Mouse (Mus musculus): ENCODE measurements at regions not wholly inside any gene's neighbourhood (a gene's known extent, or its start where the extent isn't known, plus 50 kb on each side); places are given as distances from the start of the nearest gene placed in this dataset.

DNA sequence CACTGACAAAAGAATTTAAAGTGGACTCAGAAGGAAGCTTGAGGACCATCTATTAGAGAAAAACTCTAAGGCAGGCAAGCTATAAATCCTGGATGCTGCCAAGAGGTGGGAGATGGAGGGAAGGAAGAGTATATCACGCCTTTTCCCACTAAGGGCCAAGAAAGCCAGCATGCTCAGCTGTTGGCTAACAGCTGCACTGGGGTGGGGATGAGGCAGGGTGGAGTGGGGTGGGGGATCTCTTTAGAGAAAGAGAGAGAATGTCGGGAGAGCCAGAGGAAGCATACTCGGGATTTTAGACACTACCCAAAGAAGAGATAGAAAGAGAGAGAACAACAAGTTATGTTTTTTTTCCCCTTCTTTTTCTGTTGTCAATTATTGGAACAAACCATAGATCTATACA, 115.2 kb upstream of the Shb start:
- TF ChIP-seq CTCF (IDR thresholded peaks at IDR 0.05; ENCODE audit: extremely low read depth, insufficient read depth, low read length) = no peak
- no peak for TF ChIP-seq POLR2A (IDR thresholded peaks at IDR 0.05; ENCODE audit: extremely low read depth, insufficient read depth, low read length)
